10 mouse cellular contexts compared by ENCODE assay signal in genomic region chrX:134609472-134609871, GRCm38 (mm10). TPM values are rescaled to one million over a fixed set of nuclear protein-coding genes. Genes with fewer than 3 reads are reported as not detected.
A peak's percentile ranks its signal among the peaks of the same experiment; 100 is the strongest.
DNase-seq lines count a peak whose midpoint lies in the region; ATAC-seq and TF ChIP-seq lines count a peak whose summit lies in the region.
"Had no signal": no experiment of that assay in that cellular context is flagged by ENCODE, and none has a peak within 500 bp of the region (broad histone marks: within the 10 kb centered on the region; RNA-seq: fewer than 3 reads in every experiment).

No protein-coding gene starts in this region.

- no peaks in the 10 kb centered on the region for H3K79me2 ChIP-seq in heart, adult 2 months (replicated peaks; ENCODE audit: control insufficient read depth, insufficient read depth, low read length)

- no peaks in the 10 kb centered on the region for H3K27me3 ChIP-seq in heart, adult 2 months (ENCODE audit: control insufficient read depth, insufficient read depth, low read length)
- no peaks in the 10 kb centered on the region for H3K27me3 ChIP-seq in heart, embryonic 12.5 days (replicated peaks)
- no peaks in the 10 kb centered on the region for H3K27me3 ChIP-seq in midbrain, embryonic 14.5 days (ENCODE audit: control insufficient read depth, insufficient read depth, low read length)
- H3K27me3 ChIP-seq in midbrain, embryonic 13.5 days, result no peaks in the 10 kb centered on the region

- H3K9ac ChIP-seq in heart, adult 2 months (ENCODE audit: low read depth, low read length), result no peak overlapping the region
- no peak overlapping the region for H3K9ac ChIP-seq in heart, embryonic 12.5 days
- H3K9ac ChIP-seq in midbrain, embryonic 14.5 days (replicated peaks; ENCODE audit: low read length), result no peak overlapping the region
- no peak overlapping the region for H3K9ac ChIP-seq in midbrain, embryonic 13.5 days (replicated peaks)

- peaks cover 2% of the 10 kb centered on the region; the same call in 1 of the 2 replicates for H3K4me1 ChIP-seq in heart, adult 2 months (ENCODE audit: control insufficient read depth, insufficient read depth, low read length)
- no peaks in the 10 kb centered on the region for H3K4me1 ChIP-seq in heart, embryonic 12.5 days (replicated peaks)
- no peaks in the 10 kb centered on the region for H3K4me1 ChIP-seq in midbrain, embryonic 14.5 days (ENCODE audit: control insufficient read depth, insufficient read depth, low read length)
- H3K4me1 ChIP-seq in midbrain, embryonic 13.5 days (replicated peaks), result 0 out of 2 replicates have a peak, but pooled peaks cover 3% of the 10 kb centered on the region

- TF ChIP-seq CTCF in heart, adult 2 months (IDR thresholded peaks at IDR 0.05), result peak; percentile 66

- intact Hi-C loops in heart, adult 2 months (cut with DNase I), result loop anchor here (2.0 kb wide), 1 partner anchor 315 kb away; no protein-coding TSS in a partner anchor

- H3K9me3 ChIP-seq in heart, embryonic 12.5 days (replicated peaks), result no peaks in the 10 kb centered on the region
- H3K9me3 ChIP-seq in midbrain, embryonic 14.5 days (ENCODE audit: control insufficient read depth, low read length), result no peaks in the 10 kb centered on the region
- H3K9me3 ChIP-seq in midbrain, embryonic 13.5 days, result no peaks in the 10 kb centered on the region
- H3K9me3 ChIP-seq: forebrain, embryonic 10.5 days had no signal

- no peak for TF ChIP-seq POLR2A in heart, adult 2 months (IDR thresholded peaks at IDR 0.05; ENCODE audit: insufficient read depth, low read depth, low read length)

- ATAC-seq in heart, embryonic 12.5 days (ENCODE audit: insufficient number of reproducible peaks, low FRiP score), result no peak
- no peak for ATAC-seq in midbrain, embryonic 14.5 days (ENCODE audit: low FRiP score, low TSS enrichment)
- no peak for ATAC-seq in midbrain, embryonic 13.5 days

- 27% methylated on average over 4 of the region's 4 CpGs for WGBS in heart, adult 2 months
- 30% methylated on average over 4 of the region's 4 CpGs for WGBS in heart, embryonic 12.5 days
- WGBS in midbrain, embryonic 14.5 days, result 44% methylated on average over 4 of the region's 4 CpGs
- 47% methylated on average over 4 of the region's 4 CpGs for WGBS in midbrain, embryonic 13.5 days

- no peak overlapping the region for H3K4me3 ChIP-seq in heart, adult 2 months
- no peak overlapping the region for H3K4me3 ChIP-seq in heart, embryonic 12.5 days
- no peak overlapping the region for H3K4me3 ChIP-seq in midbrain, embryonic 14.5 days (replicated peaks; ENCODE audit: low read depth, low read length)
- no peak overlapping the region for H3K4me3 ChIP-seq in midbrain, embryonic 13.5 days (replicated peaks)
- H3K4me3 ChIP-seq: forebrain, embryonic 10.5 days had no signal

- no peak for TF ChIP-seq EP300 in heart, adult 2 months (IDR thresholded peaks at IDR 0.05; ENCODE audit: insufficient read depth, low read depth, low read length)

- H3K27ac ChIP-seq in heart, adult 2 months, result no peak overlapping the region
- H3K27ac ChIP-seq in heart, embryonic 12.5 days (ENCODE audit: poor library complexity, severe bottlenecking), result no peak overlapping the region
- H3K27ac ChIP-seq in midbrain, embryonic 14.5 days (replicated peaks; ENCODE audit: low read depth, low read length), result no peak overlapping the region
- H3K27ac ChIP-seq in midbrain, embryonic 13.5 days, result no peak overlapping the region
- H3K27ac ChIP-seq: forebrain, embryonic 10.5 days had no signal

- H3K36me3 ChIP-seq in heart, adult 2 months (ENCODE audit: control insufficient read depth, insufficient read depth, low read length), result no peaks in the 10 kb centered on the region
- H3K36me3 ChIP-seq in heart, embryonic 12.5 days, result peaks cover 5% of the 10 kb centered on the region; the same call in 1 of the 2 replicates
- H3K36me3 ChIP-seq in midbrain, embryonic 14.5 days (ENCODE audit: control insufficient read depth, insufficient read depth, low read length), result 0 out of 2 replicates have a peak, but pooled peaks cover 5% of the 10 kb centered on the region
- H3K36me3 ChIP-seq in midbrain, embryonic 13.5 days, result no peaks in the 10 kb centered on the region

- H3K4me2 ChIP-seq in heart, embryonic 12.5 days, result no peak overlapping the region
- H3K4me2 ChIP-seq in midbrain, embryonic 14.5 days (ENCODE audit: low read length), result no peak overlapping the region
- H3K4me2 ChIP-seq in midbrain, embryonic 13.5 days (replicated peaks), result no peak overlapping the region

- DNase-seq in heart, adult 2 months, result no peak
- DNase-seq in midbrain, embryonic 14.5 days, result peak; percentile 74
- DNase-seq in embryo, embryonic 11 days, result peak; percentile 53
- peak; percentile 33 for DNase-seq in thymus, postnatal 14 days
- no peak for DNase-seq in right cerebral cortex, postnatal 25 days
- no peak for DNase-seq in urinary bladder, adult 18-20 months (ENCODE audit: low spot score in 2 of 2)
- DNase-seq: right cerebral cortex, postnatal 4 days had no signal

RNA-seq across cellular contexts. Expression of gene Hnrnph2, which starts 8.5 kb away (rescaled TPM):
- total RNA-seq in heart, adult 2 months (2021), result 10 to 100 TPM; 63.7 to 74.4 TPM
- polyA plus RNA-seq in heart, adult 2 months (2012; rRNA removed), result 14.4 and 34.6 TPM in 2 replicates
- 124 and 128 TPM in 2 replicates for polyA plus RNA-seq in heart, embryonic 12.5 days (2016; fragmentation: Nextera tagmentation; extraction: Ambion mirVana)
- 92.3 and 106 TPM in 2 replicates for polyA plus RNA-seq in midbrain, embryonic 14.5 days (2014; fragmentation: Nextera tagmentation; extraction: Ambion mirVana)
- 184 and 186 TPM in 2 replicates for polyA plus RNA-seq in midbrain, embryonic 13.5 days (2015; fragmentation: Nextera tagmentation; extraction: Ambion mirVana)

RNA-seq across cellular contexts. Expression of gene Gla, which starts 8.5 kb away (rescaled TPM):
- 1 to 10 TPM; 1.7 TPM for total RNA-seq in heart, adult 2 months (2021)
- 0.84 and 1.6 TPM in 2 replicates for polyA plus RNA-seq in heart, adult 2 months (2012; rRNA removed)
- polyA plus RNA-seq in heart, embryonic 12.5 days (2016; fragmentation: Nextera tagmentation; extraction: Ambion mirVana), result 3.8 and 4.9 TPM in 2 replicates
- polyA plus RNA-seq in midbrain, embryonic 14.5 days (2014; fragmentation: Nextera tagmentation; extraction: Ambion mirVana), result 1.6 and 1.9 TPM in 2 replicates
- polyA plus RNA-seq in midbrain, embryonic 13.5 days (2015; fragmentation: Nextera tagmentation; extraction: Ambion mirVana), result 4.1 and 4.7 TPM in 2 replicates

RNA-seq across cellular contexts. Expression of gene Rpl36a, which starts 24.0 kb away (rescaled TPM):
- total RNA-seq in heart, adult 2 months (2021), result 100 to 1,000 TPM in 1 of 2 experiments, 10 to 100 TPM in 1; 95.2 to 110 TPM
- polyA plus RNA-seq in heart, adult 2 months (2012; rRNA removed), result 96.5 and 124 TPM in 2 replicates
- polyA plus RNA-seq in heart, embryonic 12.5 days (2016; fragmentation: Nextera tagmentation; extraction: Ambion mirVana), result 287 and 289 TPM in 2 replicates
- 207 and 220 TPM in 2 replicates for polyA plus RNA-seq in midbrain, embryonic 14.5 days (2014; fragmentation: Nextera tagmentation; extraction: Ambion mirVana)
- 211 and 233 TPM in 2 replicates for polyA plus RNA-seq in midbrain, embryonic 13.5 days (2015; fragmentation: Nextera tagmentation; extraction: Ambion mirVana)

RNA-seq across cellular contexts. Expression of gene Btk, which starts 26.1 kb away (rescaled TPM):
- total RNA-seq in heart, adult 2 months (2021), result under 1 TPM; 0.94 to 0.98 TPM
- 0.56 and 0.80 TPM in 2 replicates for polyA plus RNA-seq in heart, adult 2 months (2012; rRNA removed)
- 1.2 and 1.3 TPM in 2 replicates for polyA plus RNA-seq in heart, embryonic 12.5 days (2016; fragmentation: Nextera tagmentation; extraction: Ambion mirVana)
- polyA plus RNA-seq in midbrain, embryonic 14.5 days (2014; fragmentation: Nextera tagmentation; extraction: Ambion mirVana), result 0.26 TPM in 1 of 2 replicates, not detected in the other
- polyA plus RNA-seq in midbrain, embryonic 13.5 days (2015; fragmentation: Nextera tagmentation; extraction: Ambion mirVana), result 0.58 and 0.82 TPM in 2 replicates

Comparison
In these comparisons a context has a peak if more than half of its experiments do, and no peak if none do; other contexts are left out.
1. DNase-seq: peak in midbrain, embryonic 14.5 days (single experiment), embryo, embryonic 11 days (single experiment) and thymus, postnatal 14 days (single experiment); none in heart, adult 2 months (0 of 2), right cerebral cortex, postnatal 25 days (single experiment) and urinary bladder, adult 18-20 months (0 of 2).